Mouse (Mus musculus) layer of hippocampus, adult 2 months (tissue): ENCODE results near the gene Mamdc4. TPM values are rescaled to one million over a fixed set of nuclear protein-coding genes. Genes with fewer than 3 reads are reported as not detected.

Source experiments
- DNase-seq, 2 experiments: peaks; one replicate each; pipeline ENCODE4 v3.0.0; 2022; ENCODE audit warnings: low spot score in 2 of 2
- H3K27ac ChIP-seq: fragments of 200-600 bp; 2 replicates; pipeline ENCODE4 v1.8.1; 2022
- H3K4me3 ChIP-seq: fragments of 200-600 bp; 2 replicates; pipeline ENCODE4 v1.8.1; 2022; ENCODE audit warnings: mild to moderate bottlenecking
- CTCF ChIP-seq: fragments of 200-600 bp; conservative IDR thresholded peaks from 2 replicates; pipeline ENCODE4 v1.8.1; 2022; ENCODE audit warnings: antibody characterized with exemption, mild to moderate bottlenecking, moderate library complexity
- long read RNA-seq, 2 experiments: library from polyadenylated mRNA; stranded (forward); transcript quantifications; one replicate each; pipeline ENCODE4 v2.0.0; 2021; ENCODE audit warnings: borderline mapping rate in 2 of 2
- total RNA-seq, 2 experiments: library from RNA; stranded (reverse); gene quantifications; 2 replicates each; pipeline ENCODE4 v1.2.3; 2021

Gene Mamdc4
- 1 to 10 TPM; 2.8 to 3.5 TPM for total RNA-seq
- long read RNA-seq, experiment 1, partial matches to known transcripts, result 0 of 1 reads
- long read RNA-seq, experiment 1, other reads (novel, unspliced or antisense), result 1 of 1 reads
- long read RNA-seq, experiment 2, result 0 reads

DNA sequence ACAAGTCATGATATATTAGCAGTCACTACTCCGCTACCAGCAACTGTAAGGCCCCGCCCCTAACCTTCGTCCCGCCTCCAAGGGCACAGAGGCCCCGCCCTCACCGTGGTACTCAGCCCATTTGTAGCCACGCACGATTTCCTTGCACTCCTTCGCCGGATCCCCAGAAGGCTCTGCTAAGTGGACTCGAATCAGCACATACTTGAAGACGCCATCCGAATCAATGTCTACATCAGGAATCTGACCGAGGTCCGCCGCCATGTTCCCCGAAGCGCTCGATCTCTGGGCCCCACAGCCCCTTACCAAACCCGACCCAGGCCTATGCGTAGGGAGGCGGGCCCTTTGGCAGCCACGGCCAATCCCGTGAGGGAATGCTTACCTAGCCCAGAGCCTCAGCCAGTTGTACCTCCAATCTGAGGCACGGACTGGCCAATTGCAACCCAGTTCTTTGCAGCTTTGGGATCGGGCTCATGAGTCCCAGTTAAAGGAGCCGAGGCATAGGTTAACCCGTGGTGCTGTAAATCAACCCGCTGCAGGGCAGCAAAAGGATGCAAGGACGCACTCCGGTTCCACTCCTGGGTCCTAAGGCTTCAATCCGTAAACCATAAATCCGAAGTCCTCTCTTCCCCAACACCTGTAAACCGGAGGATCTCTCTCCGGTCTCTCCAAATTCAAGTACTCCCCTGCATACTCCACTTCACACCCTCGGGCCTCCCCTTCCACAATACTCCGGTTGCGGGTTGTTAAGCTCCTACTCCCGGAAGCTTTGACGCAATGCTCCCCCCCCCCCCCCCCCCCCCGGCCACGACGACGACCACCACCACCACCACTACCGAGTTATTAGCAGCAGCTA is at the start of gene Mamdc4, which contains the start of gene Phpt1:
Gene Mamdc4 (minus strand): TSS at position 267 of the 853 bp plus-strand sequence.
Gene Phpt1 (minus strand): TSS at position 646 of the 853 bp plus-strand sequence.
- H3K27ac ChIP-seq, result peak within 1 kb of the TSS; percentile 93
- no peak for TF ChIP-seq CTCF
- peak; percentile 94 to 97 for DNase-seq
- peak within 1 kb of the TSS; percentile 60 for H3K4me3 ChIP-seq

DNA sequence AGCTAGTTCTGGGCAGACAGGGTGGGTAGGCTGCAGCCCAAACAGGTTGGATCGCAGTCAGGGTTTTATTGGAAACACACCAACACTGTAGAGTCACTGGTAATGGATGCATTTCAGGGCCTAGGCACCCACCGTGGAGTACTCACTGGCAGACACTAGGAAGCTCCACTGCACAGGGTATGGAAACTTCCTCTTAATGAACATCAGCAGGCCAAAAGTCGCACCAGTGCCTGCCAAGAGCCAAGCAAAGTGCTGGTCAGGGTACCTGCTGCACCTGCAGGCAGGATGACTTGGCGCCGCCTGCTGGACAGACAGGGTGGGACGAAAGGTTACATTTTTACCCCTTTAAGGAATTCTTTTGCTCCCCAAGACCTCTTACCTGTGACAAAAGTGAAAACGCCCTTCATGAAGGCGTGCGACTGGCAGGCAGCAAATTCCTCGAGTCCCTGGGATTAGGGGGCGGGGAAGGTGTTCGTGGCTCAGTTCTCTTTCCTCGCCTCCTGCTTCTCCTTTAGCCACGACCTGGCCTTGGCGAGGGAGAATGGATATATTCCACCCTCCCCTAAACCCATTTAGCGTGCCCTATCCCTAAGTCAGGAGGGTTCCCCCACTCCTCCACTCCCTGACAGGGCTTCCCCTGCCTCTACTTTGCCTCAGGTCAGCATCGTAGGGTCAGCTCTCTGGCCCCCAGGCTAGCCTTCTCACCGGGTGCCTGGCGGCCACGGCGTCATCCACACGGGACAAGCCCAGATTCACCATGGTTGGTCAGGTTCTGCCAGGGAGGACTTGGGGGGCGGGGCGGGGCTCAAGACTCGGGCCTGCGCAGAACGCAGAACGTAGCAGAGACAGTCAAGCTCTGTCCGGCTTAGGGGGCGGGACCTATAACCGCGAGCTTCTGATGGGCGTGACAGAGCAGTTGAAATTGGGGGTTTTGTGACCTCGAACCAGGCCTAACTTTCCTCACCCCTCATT is 46.9 kb upstream of the Mamdc4 start, which contains the start of gene Tmem141:
Gene Tmem141 (minus strand): TSS at position 777 of the 972 bp plus-strand sequence.
- H3K27ac ChIP-seq, result peak within 1 kb of the TSS; percentile 88

DNA sequence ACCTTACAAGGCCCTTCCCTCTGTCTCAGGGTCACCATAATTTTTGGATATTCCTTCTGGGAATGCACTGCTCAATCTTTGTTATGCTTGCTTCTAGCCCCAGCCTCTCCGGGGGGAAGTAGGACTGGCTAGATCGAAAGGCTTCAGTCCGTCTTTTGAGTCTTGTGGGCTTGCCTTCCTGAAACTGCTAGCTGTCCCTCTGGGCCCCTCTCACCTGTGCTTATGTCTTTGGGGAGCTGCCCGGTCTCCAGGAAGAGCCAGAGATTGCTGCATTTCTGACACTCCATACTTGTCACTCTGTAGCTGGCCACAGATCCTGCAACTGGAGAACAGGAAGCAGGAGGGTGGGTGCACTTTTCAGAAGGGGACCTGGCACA is 46.2 kb upstream of the Mamdc4 start:
- H3K4me3 ChIP-seq, result peak overlapping the region; percentile 72
- no peak for TF ChIP-seq CTCF
- H3K27ac ChIP-seq, result peak overlapping the region; percentile 88; the same call in 1 of the 2 replicates
- no peak for DNase-seq

More for the DNA sequence above, 46.9 kb upstream of the Mamdc4 start, which contains the start of gene Tmem141:
- peak within 1 kb of the TSS; percentile 72 for H3K4me3 ChIP-seq
- peak; percentile 82 for TF ChIP-seq CTCF
- DNase-seq, result peak; percentile 80 to 88

DNA sequence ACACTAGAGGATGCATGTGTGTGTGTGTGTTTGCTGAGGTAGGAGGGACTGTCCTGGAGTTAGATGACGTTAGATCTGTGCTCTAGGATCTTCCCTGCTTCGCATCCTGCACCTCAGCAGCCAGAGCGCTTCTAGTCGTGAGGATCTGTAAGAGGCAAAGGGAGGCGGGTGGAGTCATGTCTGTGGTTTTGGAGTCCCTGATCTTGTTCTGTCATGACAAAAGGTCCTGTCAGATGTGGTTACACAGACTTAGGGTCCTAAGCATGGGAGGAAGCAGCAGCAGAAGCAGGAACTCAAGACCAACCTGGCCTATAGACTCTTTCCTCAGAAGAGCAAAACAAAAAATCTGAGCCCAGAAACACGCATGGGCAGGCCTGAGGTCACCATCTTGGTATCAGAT is 45.7 kb upstream of the Mamdc4 start:
- no peak overlapping the region for H3K4me3 ChIP-seq
- DNase-seq, result no peak
- H3K27ac ChIP-seq, result peak overlapping the region; percentile 88; the same call in 1 of the 2 replicates
- no peak for TF ChIP-seq CTCF

DNA sequence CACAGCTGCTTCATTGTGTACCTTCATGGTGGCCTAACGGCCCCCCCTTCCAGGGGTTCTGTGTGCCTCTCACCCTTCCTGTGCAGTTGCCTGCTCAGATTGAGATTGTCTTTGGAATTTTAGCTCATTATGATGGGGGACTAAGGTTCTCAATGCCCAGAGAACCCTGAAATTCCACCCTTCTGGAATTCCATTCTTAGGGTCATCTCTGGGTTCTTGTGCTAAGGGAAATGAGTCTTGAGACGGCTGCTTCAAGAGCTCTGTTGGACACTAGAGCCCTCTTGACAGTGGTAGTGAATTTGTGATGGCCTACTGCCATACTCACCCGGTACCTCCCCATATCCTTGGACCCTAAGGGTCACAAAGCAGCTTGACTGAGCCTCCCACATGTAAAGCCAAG is 42.9 kb upstream of the Mamdc4 start, which contains the start of gene Ccdc183:
Gene Ccdc183 (minus strand): TSS at position 101 of the 400 bp plus-strand sequence.
- no peak for TF ChIP-seq CTCF
- no peak within 1 kb of the TSS for H3K27ac ChIP-seq
- no peak within 1 kb of the TSS for H3K4me3 ChIP-seq
- no peak for DNase-seq

DNA sequence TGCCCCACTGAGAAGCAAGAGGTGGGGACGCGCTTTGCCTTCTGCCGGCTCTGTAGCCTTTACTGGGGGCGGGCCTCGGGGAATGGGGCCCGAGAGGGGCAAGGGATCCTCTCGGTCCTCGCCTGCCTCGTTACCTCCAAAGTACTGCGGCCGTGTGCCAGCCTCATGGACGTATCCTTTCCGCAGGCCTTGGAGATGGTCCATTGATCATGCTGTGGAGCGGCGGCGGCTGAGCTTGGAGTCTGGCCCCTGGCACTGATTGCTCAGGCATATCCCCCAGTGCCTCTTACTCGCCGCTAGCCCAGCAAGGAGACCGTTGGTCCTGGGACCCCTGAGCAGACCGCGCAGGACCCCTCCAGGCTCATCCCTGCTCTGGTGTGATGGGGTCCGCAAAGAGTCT is 41.8 kb upstream of the Mamdc4 start:
- TF ChIP-seq CTCF, result no peak
- Histone ChIP-seq H3K27ac (no peak overlapping the region), H3K4me3 (no peak overlapping the region)
- no peak for DNase-seq

DNA sequence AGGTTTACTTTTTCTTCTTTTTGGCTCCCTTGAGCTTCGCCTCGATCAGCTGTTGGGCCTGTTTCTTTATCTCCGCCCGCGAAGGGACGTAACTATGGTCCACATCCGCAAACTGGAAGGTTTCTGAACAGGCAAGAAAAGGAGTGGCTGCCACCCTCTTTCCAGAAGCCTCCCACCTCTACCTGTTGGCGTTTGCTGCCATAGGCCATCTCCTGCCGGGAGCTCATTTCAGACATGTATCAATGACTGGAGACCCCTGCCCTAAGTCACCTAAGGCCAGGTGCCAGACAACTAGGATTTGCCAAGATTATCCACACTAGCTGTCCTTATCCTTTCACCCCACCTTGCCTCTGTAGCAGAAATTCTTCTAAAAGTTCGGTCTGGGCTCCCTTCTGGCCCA is 34.0 kb upstream of the Mamdc4 start:
- TF ChIP-seq CTCF, result no peak
- peak overlapping the region; percentile 97 for H3K27ac ChIP-seq
- DNase-seq, result no peak

DNA sequence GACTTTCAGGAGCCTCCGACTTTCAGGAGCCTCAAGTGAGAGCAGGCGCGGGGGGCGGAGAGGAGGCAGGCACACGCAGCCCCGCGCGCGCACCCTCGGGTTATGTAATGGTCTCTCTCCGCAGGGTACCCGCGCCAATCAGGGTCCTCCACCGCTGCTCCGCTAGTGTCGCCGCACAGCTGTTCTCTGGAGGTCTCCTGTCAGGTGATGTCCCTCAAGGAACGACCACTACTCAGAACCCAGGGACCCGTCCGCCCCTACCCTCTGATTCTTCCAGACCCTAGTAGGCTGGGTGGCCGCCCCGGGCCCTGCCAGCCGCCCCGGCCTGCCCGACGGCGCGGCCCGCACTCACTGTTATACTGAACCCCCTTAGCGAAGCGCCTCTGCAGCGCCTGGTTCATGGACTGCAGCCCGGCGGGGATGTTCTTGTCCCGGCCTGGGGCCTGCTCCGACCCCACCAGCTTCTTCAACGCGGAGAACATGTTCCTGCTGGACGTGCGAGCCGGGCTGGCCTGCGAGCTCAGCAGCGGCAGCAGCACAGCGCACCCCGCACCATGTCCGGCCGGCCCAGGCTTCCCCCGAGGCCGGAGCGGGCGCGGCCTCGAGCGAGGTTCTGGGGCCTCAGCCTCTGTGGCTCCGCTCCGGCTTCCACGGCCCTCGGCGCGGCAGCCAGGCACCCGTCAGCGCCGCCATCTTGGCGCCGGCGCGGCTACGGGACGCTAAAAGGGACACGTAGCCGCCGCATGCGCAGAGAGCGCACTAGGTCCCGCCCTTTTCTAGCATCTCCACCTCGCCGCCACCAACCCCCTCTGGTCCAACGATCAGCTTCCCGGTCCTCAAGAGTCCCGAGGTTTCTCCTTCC is 33.3 kb upstream of the Mamdc4 start, which contains the start of gene Rabl6:
Gene Rabl6 (minus strand): TSS at position 761 of the 862 bp plus-strand sequence.
- no peak for TF ChIP-seq CTCF
- Histone ChIP-seq H3K4me3 (peak within 1 kb of the TSS; percentile 79), H3K27ac (peak within 1 kb of the TSS; percentile 97)
- peak; percentile 88 to 89 for DNase-seq

More for the DNA sequence above, 34.0 kb upstream of the Mamdc4 start:
- peak overlapping the region; percentile 79 for H3K4me3 ChIP-seq

DNA sequence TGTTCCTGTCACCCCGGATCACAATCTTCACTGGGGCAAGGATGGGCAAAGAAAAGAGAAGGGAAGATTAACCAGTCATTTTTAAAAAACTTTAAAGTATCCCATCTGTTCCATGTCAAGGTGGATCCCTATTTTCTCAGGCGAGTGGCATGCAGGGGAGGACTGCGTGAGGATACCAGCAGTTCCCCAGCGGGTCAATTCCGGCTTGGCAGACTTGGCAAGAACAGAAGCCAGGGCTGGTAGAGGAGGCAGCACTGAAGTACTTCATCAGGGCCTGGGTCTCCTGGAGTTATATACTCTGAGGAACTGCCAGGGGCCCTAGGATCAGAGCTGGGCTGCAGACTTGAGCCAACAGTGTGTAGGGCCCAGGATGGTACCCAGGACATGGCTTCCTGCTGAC is 27.9 kb upstream of the Mamdc4 start:
- no peak for DNase-seq
- Histone ChIP-seq H3K4me3 (no peak overlapping the region), H3K27ac (no peak overlapping the region)

DNA sequence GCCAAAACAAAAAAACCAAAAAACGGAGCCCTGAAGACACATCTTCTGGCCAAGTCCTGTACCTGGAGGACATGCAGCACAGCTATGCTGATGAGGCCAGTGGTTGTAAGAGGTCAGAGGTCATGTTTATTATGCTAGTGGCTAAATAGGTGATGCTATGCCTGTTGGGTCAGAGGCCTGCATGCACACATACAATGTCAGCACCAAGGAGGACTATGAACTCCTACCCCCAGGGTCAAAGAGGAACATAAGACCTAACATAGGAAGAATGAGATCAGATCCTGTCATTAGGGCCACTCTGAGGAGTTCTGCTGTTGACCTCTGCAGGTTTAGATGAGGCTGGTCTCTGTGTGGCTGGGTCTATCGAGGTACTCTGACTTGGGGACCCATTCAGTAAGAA is 25.4 kb upstream of the Mamdc4 start:
- no peak overlapping the region for H3K4me3 ChIP-seq
- TF ChIP-seq CTCF, result no peak
- DNase-seq, result no peak
- no peak overlapping the region for H3K27ac ChIP-seq

More for the DNA sequence above, 27.9 kb upstream of the Mamdc4 start:
- TF ChIP-seq CTCF, result no peak

DNA sequence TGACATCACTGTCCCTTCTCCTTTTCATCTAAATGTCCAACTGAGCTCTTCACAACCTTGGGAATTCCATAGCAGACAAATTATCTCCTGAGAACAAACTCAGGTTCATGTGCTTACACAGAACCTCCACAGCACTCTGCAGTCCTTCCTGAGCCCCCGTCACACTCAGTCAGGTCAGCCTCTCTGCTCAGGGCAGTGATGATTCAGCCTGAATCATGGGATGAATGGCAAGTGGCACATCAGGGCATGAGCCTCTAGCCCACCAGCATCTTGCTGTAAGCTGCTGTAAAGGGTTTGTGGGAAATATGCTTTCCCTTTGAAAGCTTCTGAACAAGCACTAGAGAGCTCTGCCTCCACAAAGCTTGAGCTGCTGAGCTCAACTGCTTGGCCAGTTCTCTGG is 24.1 kb upstream of the Mamdc4 start:
- H3K4me3 ChIP-seq, result no peak overlapping the region
- H3K27ac ChIP-seq, result no peak overlapping the region
- TF ChIP-seq CTCF, result no peak
- no peak for DNase-seq
